Mouse (Mus musculus) stomach, postnatal 0 days (tissue): ENCODE data around the gene Sema5a. TPM values are rescaled to one million over a fixed set of nuclear protein-coding genes. Genes with fewer than 3 reads are reported as not detected.

Experiments
- ATAC-seq: fragments of 200-750 bp; cut with Nextera tagmentation; 2 replicates; pipeline ENCODE4 v1.8.0; 2017; ENCODE audit not compliant: low FRiP score, low TSS enrichment
- DNase-seq: peaks from one replicate; pipeline ENCODE4 v3.0.0-alpha.2; 2016; ENCODE audit warnings: low spot score
- H3K27ac ChIP-seq: fragments of 300-500 bp; sonication (generic); replicated peaks from 2 replicates; pipeline ENCODE4 v1.5.1; 2014; ENCODE audit warnings: mild to moderate bottlenecking, control low read depth
- H3K27me3 ChIP-seq: fragments of 300-500 bp; sonication (generic); 2 replicates; pipeline ENCODE4 v1.6.1; 2014; ENCODE audit warnings: low read length; ENCODE audit not compliant: control insufficient read depth, insufficient read depth
- H3K36me3 ChIP-seq: fragments of 300-500 bp; sonication (generic); 2 replicates; pipeline ENCODE4 v1.6.1; 2014; ENCODE audit warnings: low read length, mixed read lengths; ENCODE audit not compliant: control insufficient read depth, insufficient read depth
- H3K4me1 ChIP-seq: fragments of 300-500 bp; sonication (generic); replicated peaks from 2 replicates; pipeline ENCODE4 v1.6.1; 2014; ENCODE audit warnings: antibody characterized with exemption; ENCODE audit not compliant: control insufficient read depth, insufficient read depth
- H3K4me2 ChIP-seq: fragments of 300-500 bp; sonication (generic); replicated peaks from 2 replicates; pipeline ENCODE4 v1.6.1; 2014; ENCODE audit warnings: low read depth, mild to moderate bottlenecking, control low read depth, moderate library complexity
- H3K4me3 ChIP-seq: fragments of 300-500 bp; sonication (generic); 2 replicates; pipeline ENCODE4 v1.5.1; 2014; ENCODE audit warnings: low read depth, low read length, control low read depth
- H3K9ac ChIP-seq: fragments of 300-500 bp; sonication (generic); 2 replicates; pipeline ENCODE4 v1.6.1; 2014; ENCODE audit warnings: mild to moderate bottlenecking, low read length, control low read depth, mixed read lengths
- H3K9me3 ChIP-seq: fragments of 300-500 bp; sonication (generic); 2 replicates; pipeline ENCODE4 v1.6.1; 2016; ENCODE audit warnings: low read length; ENCODE audit not compliant: control insufficient read depth
- CTCF ChIP-seq: IDR thresholded peaks from 2 replicates; pipeline ENCODE4 v1.5.1; 2016; ENCODE audit warnings: antibody characterized with exemption, low read depth, mild to moderate bottlenecking, moderate library complexity
- EP300 ChIP-seq: optimal IDR thresholded peaks from 2 replicates; pipeline ENCODE3; 2016; ENCODE audit warnings: antibody characterized with exemption
- WGBS: fragments of 180-500 bp; shearing (Covaris S2); extraction: QIAGEN DNeasy Blood & Tissue Kit; methylation state at CpG from one replicate; pipeline ENCODE4 v1.1.7; 2014; 5-methylcytosine and 5-hydroxymethylcytosine counted together
- polyA plus RNA-seq: library from polyadenylated mRNA; unstranded; fragments of >200 nt; fragmentation: Nextera tagmentation; extraction: Ambion mirVana; gene quantifications from 2 replicates; pipeline ENCODE4 v1.2.1, GENCODE M21; 2015

Gene Sema5a
- polyA plus RNA-seq, 1 experiment from 2014 or later: 5.5 TPM

- Histone ChIP-seq H3K9ac (no peak overlapping the region), H3K36me3 (no peaks in the 10 kb centered on the region), H3K27me3 (no peaks in the 10 kb centered on the region), H3K4me2 (no peak overlapping the region), H3K4me3 (no peak overlapping the region), H3K4me1 (no peaks in the 10 kb centered on the region), H3K9me3 (no peaks in the 10 kb centered on the region), H3K27ac (no peak overlapping the region)
- TF ChIP-seq EP300 (no peak), CTCF (no peak)
- DNase-seq: no peak
- WGBS: 83% methylated on average over 3 of the region's 3 CpGs
- no peak for ATAC-seq
Observed at GRCm38 (mm10) chr15:32377781-32378180, 133.2 kb downstream of the Sema5a start.

GRCm38 (mm10) chr15:32380311-32380710 is 135.7 kb downstream of the Sema5a start:
- no peak for TF ChIP-seq EP300
- no peak for TF ChIP-seq CTCF
- H3K4me2 ChIP-seq: no peak overlapping the region
- H3K9ac ChIP-seq: no peak overlapping the region
- H3K4me3 ChIP-seq: no peak overlapping the region
- DNase-seq (no peak), ATAC-seq (no peak)
- no peaks in the 10 kb centered on the region for H3K36me3 ChIP-seq
- WGBS: 48% methylated on average over 3 of the region's 3 CpGs
- no peaks in the 10 kb centered on the region for H3K27me3 ChIP-seq
- no peaks in the 10 kb centered on the region for H3K4me1 ChIP-seq
- H3K27ac ChIP-seq: no peak overlapping the region
- no peaks in the 10 kb centered on the region for H3K9me3 ChIP-seq

GRCm38 (mm10) chr15:32382930-32383481 is 138.4 kb downstream of the Sema5a start:
- H3K36me3 ChIP-seq: no peaks in the 10 kb centered on the region
- TF ChIP-seq EP300: no peak
- no peak for TF ChIP-seq CTCF
- H3K9ac ChIP-seq: no peak overlapping the region
- H3K9me3 ChIP-seq: no peaks in the 10 kb centered on the region
- no peaks in the 10 kb centered on the region for H3K4me1 ChIP-seq
- H3K4me2 ChIP-seq: no peak overlapping the region
- no peak for ATAC-seq
- no peak overlapping the region for H3K4me3 ChIP-seq
- H3K27ac ChIP-seq: no peak overlapping the region
- WGBS: 81% methylated on average over 4 of the region's 4 CpGs
- DNase-seq: no peak
- no peaks in the 10 kb centered on the region for H3K27me3 ChIP-seq

- no peak overlapping the region for H3K9ac ChIP-seq
Observed at GRCm38 (mm10) chr15:32396241-32396890, 151.8 kb downstream of the Sema5a start.

GRCm38 (mm10) chr15:32397064-32397463 is 152.5 kb downstream of the Sema5a start:
- DNase-seq (no peak), ATAC-seq (no peak)
- no peak overlapping the region for H3K9ac ChIP-seq
- H3K27me3 ChIP-seq: no peaks in the 10 kb centered on the region
- H3K9me3 ChIP-seq: no peaks in the 10 kb centered on the region
- no peaks in the 10 kb centered on the region for H3K4me1 ChIP-seq
- no peak overlapping the region for H3K4me3 ChIP-seq
- no peak overlapping the region for H3K4me2 ChIP-seq
- WGBS: 64% methylated on average over 3 of the region's 3 CpGs
- H3K27ac ChIP-seq: no peak overlapping the region
- no peaks in the 10 kb centered on the region for H3K36me3 ChIP-seq
- TF ChIP-seq CTCF (no peak), EP300 (no peak)

More at GRCm38 (mm10) chr15:32396241-32396890, 151.8 kb downstream of the Sema5a start:
- no peak for DNase-seq
- H3K27ac ChIP-seq: no peak overlapping the region
- 66% methylated on average over 3 of the region's 3 CpGs for WGBS
- H3K4me1 ChIP-seq: no peaks in the 10 kb centered on the region
- no peak overlapping the region for H3K4me3 ChIP-seq
- no peak overlapping the region for H3K4me2 ChIP-seq
- no peaks in the 10 kb centered on the region for H3K9me3 ChIP-seq
- no peak for ATAC-seq
- no peaks in the 10 kb centered on the region for H3K27me3 ChIP-seq
- TF ChIP-seq EP300 (no peak), CTCF (no peak)
- H3K36me3 ChIP-seq: no peaks in the 10 kb centered on the region

- Histone ChIP-seq H3K36me3 (no peaks in the 10 kb centered on the region), H3K4me3 (no peak overlapping the region), H3K4me1 (no peaks in the 10 kb centered on the region), H3K27me3 (no peaks in the 10 kb centered on the region), H3K27ac (no peak overlapping the region), H3K9ac (no peak overlapping the region), H3K4me2 (no peak overlapping the region), H3K9me3 (no peaks in the 10 kb centered on the region)
- 81% methylated on average over 1 of the region's 1 CpGs for WGBS
- DNase-seq (no peak), ATAC-seq (no peak)
- TF ChIP-seq CTCF (no peak), EP300 (no peak)
Observed at GRCm38 (mm10) chr15:32398721-32399120, 154.1 kb downstream of the Sema5a start.
